Mouse (Mus musculus): Measurements from ENCODE around the gene Pde6h. TPM values are rescaled to one million over a fixed set of nuclear protein-coding genes. Genes with fewer than 3 reads are reported as not detected.
A peak's percentile ranks its signal among the peaks of the same experiment; 100 is the strongest.
"Not testable (repeated sequence)": the region's sequence is repeated elsewhere in the genome, so short reads cannot be mapped to it uniquely, and the experiment has no call there.

Pde6h gene
- total and polyA plus RNA-seq, 2 experiments: under 0.01 to 0.05 TPM

DNA sequence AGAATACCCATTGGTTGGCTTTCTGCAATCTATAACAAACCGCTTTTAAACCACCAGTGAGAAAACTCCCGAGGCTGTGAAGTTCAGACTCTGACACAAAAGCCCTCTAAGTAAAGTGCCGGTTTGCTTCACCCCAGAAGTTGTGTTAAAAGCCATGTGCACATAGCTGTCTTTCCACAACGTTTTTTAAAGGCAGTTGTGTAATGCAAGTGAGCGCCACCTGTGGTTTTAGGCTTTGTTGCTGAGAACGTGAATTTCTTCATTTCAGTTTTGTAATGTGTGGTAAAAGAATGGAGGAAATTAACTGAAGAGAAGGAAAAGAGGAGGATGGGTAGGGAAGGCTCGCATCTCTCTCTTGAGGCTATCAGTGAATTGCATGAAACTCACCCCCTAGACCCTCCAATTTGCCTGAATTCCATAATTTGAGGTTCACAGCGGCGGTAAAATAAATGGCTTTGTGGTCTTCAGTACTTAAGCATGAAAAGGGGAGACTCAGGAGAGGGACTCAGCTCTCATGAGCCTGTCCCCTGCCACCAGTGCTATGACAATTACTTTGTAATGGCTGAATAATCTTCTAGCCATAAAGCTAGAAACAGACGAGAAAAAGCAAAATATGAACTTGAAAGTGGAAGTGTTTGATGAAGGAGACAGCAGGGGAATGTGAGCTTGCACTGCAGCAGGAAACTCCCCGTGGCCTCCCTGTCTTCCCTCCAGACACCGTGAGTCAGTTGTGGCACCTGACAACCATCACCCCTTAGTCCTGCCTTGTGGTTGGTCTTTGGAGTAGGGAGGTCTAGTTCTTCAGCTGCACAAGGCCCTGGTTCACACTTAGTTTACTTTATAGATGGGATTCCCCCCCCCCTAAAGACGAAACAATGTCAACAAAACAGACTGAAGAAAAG, 41.2 kb downstream of the Pde6h start:
- H3K36me3 ChIP-seq (ENCODE audit: control insufficient read depth, insufficient read depth, low read length): no peaks in the 10 kb centered on the region
- no peaks in the 10 kb centered on the region for H3K4me1 ChIP-seq (ENCODE audit: control insufficient read depth, insufficient read depth, low read length)
- no peak overlapping the region for H3K4me3 ChIP-seq (ENCODE audit: insufficient read depth, low read depth, low read length)
- WGBS: 71% methylated on average over 13 of the region's 13 CpGs
- no peak for DNase-seq (ENCODE audit: extremely low read depth, low read depth, low spot score)
- no peaks in the 10 kb centered on the region for H3K27me3 ChIP-seq (ENCODE audit: control insufficient read depth, insufficient read depth, low read length)
- no peak for TF ChIP-seq POLR2A (IDR thresholded peaks at IDR 0.05; ENCODE audit: extremely low read depth, insufficient read depth, low read length)
- no peak overlapping the region for H3K27ac ChIP-seq (replicated peaks; ENCODE audit: insufficient read depth, low read depth, low read length)
- H3K9ac ChIP-seq (ENCODE audit: low read depth, low read length): no peak overlapping the region
- H3K79me2 ChIP-seq (ENCODE audit: control insufficient read depth, insufficient read depth, low read length): no peaks in the 10 kb centered on the region

DNA sequence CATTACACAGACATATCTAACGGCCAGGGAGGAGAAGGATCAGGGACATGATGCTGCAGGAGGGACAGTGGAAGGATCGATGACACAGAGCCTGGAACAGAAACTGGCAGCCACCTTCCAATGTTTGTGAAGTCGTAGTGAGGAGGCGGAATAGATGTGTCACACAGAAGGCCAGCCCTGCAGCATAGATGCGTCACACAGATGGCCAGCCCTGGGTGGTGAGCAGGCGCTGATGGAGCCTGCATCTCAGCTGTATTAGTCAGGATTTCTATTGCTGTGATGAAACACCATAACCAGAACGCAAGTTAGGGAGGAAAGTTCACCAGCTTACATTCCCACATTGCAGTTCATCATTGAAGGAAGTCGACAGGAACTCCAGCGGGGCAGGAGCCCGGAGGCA, 42.3 kb downstream of the Pde6h start:
- no peak for DNase-seq (ENCODE audit: extremely low read depth, low read depth, low spot score)
- TF ChIP-seq POLR2A (IDR thresholded peaks at IDR 0.05; ENCODE audit: extremely low read depth, insufficient read depth, low read length) (no peak), CTCF (IDR thresholded peaks at IDR 0.05; ENCODE audit: low read depth, low read length) (no peak)
- no peak overlapping the region for H3K27ac ChIP-seq (replicated peaks; ENCODE audit: insufficient read depth, low read depth, low read length)
- no peaks in the 10 kb centered on the region for H3K36me3 ChIP-seq (ENCODE audit: control insufficient read depth, insufficient read depth, low read length)
- H3K4me1 ChIP-seq (ENCODE audit: control insufficient read depth, insufficient read depth, low read length): no peaks in the 10 kb centered on the region
- H3K9ac ChIP-seq (ENCODE audit: low read depth, low read length): no peak overlapping the region
- WGBS: 79% methylated on average over 10 of the region's 10 CpGs
- H3K27me3 ChIP-seq (ENCODE audit: control insufficient read depth, insufficient read depth, low read length): no peaks in the 10 kb centered on the region
- H3K4me3 ChIP-seq (ENCODE audit: insufficient read depth, low read depth, low read length): no peak overlapping the region
- H3K79me2 ChIP-seq (ENCODE audit: control insufficient read depth, insufficient read depth, low read length): no peaks in the 10 kb centered on the region

GRCm38 (mm10) chr6:136967466-136967865, 43.8 kb downstream of the Pde6h start:
- no peak overlapping the region for H3K27ac ChIP-seq (replicated peaks; ENCODE audit: insufficient read depth, low read depth, low read length)
- TF ChIP-seq POLR2A (IDR thresholded peaks at IDR 0.05; ENCODE audit: extremely low read depth, insufficient read depth, low read length): no peak
- TF ChIP-seq CTCF (IDR thresholded peaks at IDR 0.05; ENCODE audit: low read depth, low read length): no peak
- H3K36me3 ChIP-seq (ENCODE audit: control insufficient read depth, insufficient read depth, low read length): no peaks in the 10 kb centered on the region

GRCm38 (mm10) chr6:136968877-136969276, 45.2 kb downstream of the Pde6h start:
- not testable (repeated sequence) for H3K9ac ChIP-seq (ENCODE audit: low read depth, low read length); H3K4me3 ChIP-seq (ENCODE audit: insufficient read depth, low read depth, low read length); H3K27me3 ChIP-seq (ENCODE audit: control insufficient read depth, insufficient read depth, low read length); H3K4me1 ChIP-seq (ENCODE audit: control insufficient read depth, insufficient read depth, low read length); H3K27ac ChIP-seq (replicated peaks; ENCODE audit: insufficient read depth, low read depth, low read length); H3K79me2 ChIP-seq (ENCODE audit: control insufficient read depth, insufficient read depth, low read length); H3K36me3 ChIP-seq (ENCODE audit: control insufficient read depth, insufficient read depth, low read length)
- TF ChIP-seq CTCF (IDR thresholded peaks at IDR 0.05; ENCODE audit: low read depth, low read length): peak; percentile 47
- WGBS: 27% methylated on average over 4 of the region's 4 CpGs
- peak; percentile 14 for DNase-seq (ENCODE audit: extremely low read depth, low read depth, low spot score)

More at GRCm38 (mm10) chr6:136967466-136967865, 43.8 kb downstream of the Pde6h start:
- WGBS: 68% methylated on average over 4 of the region's 4 CpGs
- Histone ChIP-seq H3K9ac (ENCODE audit: low read depth, low read length) (no peak overlapping the region), H3K4me3 (ENCODE audit: insufficient read depth, low read depth, low read length) (no peak overlapping the region), H3K27me3 (ENCODE audit: control insufficient read depth, insufficient read depth, low read length) (no peaks in the 10 kb centered on the region), H3K79me2 (ENCODE audit: control insufficient read depth, insufficient read depth, low read length) (no peaks in the 10 kb centered on the region), H3K4me1 (ENCODE audit: control insufficient read depth, insufficient read depth, low read length) (no peaks in the 10 kb centered on the region)
- no peak for DNase-seq (ENCODE audit: extremely low read depth, low read depth, low spot score)

GRCm38 (mm10) chr6:136979274-136980082, 55.8 kb downstream of the Pde6h start:
- Histone ChIP-seq H3K79me2 (ENCODE audit: control insufficient read depth, insufficient read depth, low read length) (no peaks in the 10 kb centered on the region), H3K36me3 (ENCODE audit: control insufficient read depth, insufficient read depth, low read length) (no peaks in the 10 kb centered on the region), H3K27me3 (ENCODE audit: control insufficient read depth, insufficient read depth, low read length) (no peaks in the 10 kb centered on the region), H3K9ac (ENCODE audit: low read depth, low read length) (no peak overlapping the region), H3K4me1 (ENCODE audit: control insufficient read depth, insufficient read depth, low read length) (peaks cover 2% of the 10 kb centered on the region; the same call in 1 of the 2 replicates), H3K4me3 (ENCODE audit: insufficient read depth, low read depth, low read length) (no peak overlapping the region), H3K27ac (replicated peaks; ENCODE audit: insufficient read depth, low read depth, low read length) (no peak overlapping the region)
- TF ChIP-seq POLR2A (IDR thresholded peaks at IDR 0.05; ENCODE audit: extremely low read depth, insufficient read depth, low read length) (no peak), CTCF (IDR thresholded peaks at IDR 0.05; ENCODE audit: low read depth, low read length) (no peak)
- no peak for DNase-seq (ENCODE audit: extremely low read depth, low read depth, low spot score)
- WGBS: 75% methylated on average over 23 of the region's 23 CpGs

Data from liver, adult 2 months (tissue).